Mouse (Mus musculus): Measurements from ENCODE around the gene Olfr969.
"Not testable (repeated sequence)": the region's sequence is repeated elsewhere in the genome, so short reads cannot be mapped to it uniquely, and the experiment has no call there.

Gene Olfr969

GRCm38 (mm10) chr9:39790558-39790957, at the start of gene Olfr969:
Gene Olfr969 (plus strand): TSS chr9:39790945.
- DNase-seq, result no peak

DNA sequence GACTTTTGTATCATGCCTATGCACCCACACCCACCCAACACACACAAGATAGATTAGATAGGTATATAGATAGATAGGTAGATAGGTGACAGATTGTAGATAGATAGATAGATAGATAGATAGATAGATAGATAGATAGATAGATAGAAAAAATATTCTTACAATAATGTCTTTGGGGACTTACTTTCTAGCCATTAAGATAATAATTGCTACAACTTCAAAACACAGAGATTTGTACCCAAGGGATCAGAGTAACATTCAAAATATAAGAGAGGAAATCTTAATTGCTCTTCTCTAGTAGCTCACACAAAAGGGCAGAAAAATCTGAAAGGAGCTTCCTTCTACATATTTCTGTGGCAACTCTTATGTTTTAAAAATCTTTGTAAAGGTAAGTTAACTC, 44.8 kb upstream of the Olfr969 start, which contains the start of gene Olfr967:
Olfr967 (plus strand) TSS at position 301 of the 400 bp plus-strand sequence.
- DNase-seq, result no peak

- DNase-seq, result no peak
These were observed 44.3 kb upstream of the Olfr969 start for GRCm38 (mm10) chr9:39746428-39746827.

- no peak for DNase-seq
These were observed 7.6 kb upstream of the Olfr969 start, which contains the start of gene Olfr968 for GRCm38 (mm10) chr9:39783153-39783552. Gene Olfr968 (minus strand): TSS chr9:39783253.

DNA sequence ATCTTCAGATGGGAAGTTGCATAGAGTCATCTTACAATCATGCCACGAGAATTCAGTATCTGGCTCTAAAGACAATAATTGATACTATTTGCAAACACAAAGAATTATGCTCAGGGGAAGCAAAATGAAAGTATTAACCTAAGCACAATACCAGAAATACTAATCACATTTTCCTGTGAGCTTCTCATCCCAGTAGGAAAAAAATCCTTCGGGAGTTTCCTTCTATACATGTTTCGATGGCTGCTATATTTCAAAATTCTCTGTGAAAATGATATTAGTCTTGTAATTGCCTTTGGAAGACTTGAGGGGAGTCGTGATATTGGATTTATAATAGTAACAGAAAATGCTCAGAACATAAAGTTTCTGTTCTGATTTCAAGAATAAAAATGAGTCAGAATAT, 17.8 kb downstream of the Olfr969 start, which contains the start of gene Olfr970:
Olfr970 (plus strand) TSS at position 301 of the 400 bp plus-strand sequence.
- no peak for DNase-seq

GRCm38 (mm10) chr9:39836576-39836975, 45.8 kb downstream of the Olfr969 start, which contains the start of gene Olfr971:
Gene Olfr971 (plus strand): TSS chr9:39836876.
- DNase-seq, result not testable (repeated sequence)
